Mouse (Mus musculus): ENCODE results near the gene Tsc2. TPM values are rescaled to one million over a fixed set of nuclear protein-coding genes. Genes with fewer than 3 reads are reported as not detected.

Tsc2 gene
- polyA plus RNA-seq (2012; rRNA removed; ENCODE audit: low replicate concordance) = 180 and 186 TPM in 2 replicates

GRCm38 (mm10) chr17:24632167-24632812, at the start of gene Tsc2, which contains the start of gene Nthl1:
Gene Tsc2, minus strand, starts transcription at chr17:24632630.
Gene Nthl1, plus strand, starts transcription at chr17:24632680.

DNA sequence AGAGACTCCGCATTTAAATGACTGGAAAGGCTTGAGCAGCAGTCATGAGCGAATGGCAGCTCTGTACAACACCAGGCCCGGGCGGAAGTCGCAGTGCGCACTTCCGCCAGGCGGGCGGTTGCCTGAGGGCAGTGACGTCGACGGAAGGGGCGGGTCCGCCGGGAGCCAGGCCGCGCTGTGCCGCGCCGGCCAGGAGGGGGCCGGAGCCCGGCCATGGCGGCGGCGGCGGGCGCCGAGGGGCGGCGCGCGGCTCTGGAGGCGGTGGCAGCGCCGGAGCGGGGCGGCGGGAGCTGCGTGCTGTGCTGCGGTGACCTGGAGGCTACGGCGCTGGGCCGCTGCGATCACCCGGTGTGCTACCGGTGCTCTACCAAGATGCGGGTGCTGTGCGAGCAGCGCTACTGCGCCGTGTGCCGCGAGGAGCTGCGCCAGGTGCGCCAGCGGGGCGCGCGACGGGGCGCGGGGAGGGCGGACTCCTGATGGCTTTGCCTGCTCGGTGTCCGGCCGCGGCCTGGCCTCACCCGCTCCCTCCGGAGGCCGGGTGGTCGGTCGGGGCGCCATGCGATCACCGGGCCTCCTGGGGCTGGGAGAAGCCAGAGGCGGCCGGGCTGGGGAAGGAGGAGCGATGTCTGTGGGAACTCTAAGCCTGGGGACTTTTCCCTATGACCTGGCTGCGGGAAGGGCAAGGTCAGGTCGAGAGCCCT, 37.3 kb upstream of the Tsc2 start, which contains the start of gene Zfp598:
Gene Zfp598 (plus strand): TSS at position 143 of the 701 bp plus-strand sequence.

DNA sequence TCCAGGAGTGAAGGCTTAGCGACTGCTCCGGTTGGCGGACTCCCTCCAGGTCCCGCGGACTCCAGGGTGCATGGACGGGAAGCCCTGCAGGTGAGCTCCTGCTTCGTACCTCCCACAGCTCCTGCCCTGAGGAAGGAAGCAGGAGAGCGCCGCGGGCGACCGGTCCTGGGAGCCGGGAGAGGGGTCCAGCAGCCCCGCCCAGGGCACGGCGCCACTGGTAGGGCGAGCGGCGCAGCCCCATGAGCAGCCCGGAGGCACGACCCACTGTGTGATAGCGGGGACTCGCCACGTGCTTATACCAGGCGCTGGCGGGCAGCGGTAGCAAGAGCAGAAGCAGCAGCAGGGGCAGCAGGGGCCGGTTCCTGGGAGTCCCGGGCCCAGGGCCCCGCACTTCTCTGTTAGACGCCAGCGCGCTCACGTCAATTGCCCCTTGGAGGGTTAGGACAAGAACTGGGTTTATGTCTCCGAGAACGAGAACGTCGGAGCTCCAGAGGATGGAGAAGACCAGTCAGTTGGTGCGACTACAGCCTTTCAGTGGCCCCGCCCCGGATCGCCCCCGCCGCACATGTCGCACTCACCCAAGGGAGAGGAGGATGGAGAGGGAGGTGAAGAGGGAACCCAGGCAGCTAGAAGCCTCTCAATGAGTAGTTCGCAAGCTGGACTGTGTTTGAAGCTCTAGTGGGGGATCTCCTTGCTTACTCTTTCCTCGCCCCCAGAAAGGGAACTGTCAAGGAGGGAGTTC, 25.8 kb upstream of the Tsc2 start, which contains the start of gene Npw:
Gene Npw (minus strand): TSS at position 441 of the 742 bp plus-strand sequence.

DNA sequence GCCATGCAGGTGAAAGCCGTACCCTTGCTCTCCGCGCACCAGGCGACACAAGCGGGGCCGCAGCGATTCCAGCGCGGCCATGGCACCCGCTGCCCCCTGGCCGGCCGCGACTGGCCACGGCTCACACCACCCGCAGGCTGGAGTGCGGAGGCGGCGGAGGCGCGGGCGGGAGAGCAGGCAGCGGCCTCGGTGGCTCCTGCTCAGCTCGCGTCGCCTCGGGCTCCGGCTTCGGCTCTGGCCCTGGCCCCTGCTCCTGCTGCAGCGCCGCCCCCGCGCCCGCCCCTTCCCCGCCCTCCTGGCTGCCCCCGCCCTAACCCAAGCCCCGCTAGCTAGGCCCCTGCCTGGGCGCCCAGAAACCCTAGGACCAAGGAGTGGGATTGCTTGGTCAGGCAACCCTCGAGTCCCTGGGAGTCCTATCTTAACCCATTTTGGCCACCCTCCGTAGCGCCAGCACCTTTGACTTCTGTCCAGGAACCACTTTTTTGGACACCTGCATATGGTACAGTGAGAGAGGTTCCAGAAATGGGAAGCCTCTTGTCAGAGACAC, 17.7 kb upstream of the Tsc2 start, which contains the start of gene Slc9a3r2:
Gene Slc9a3r2 (minus strand): TSS at position 258 of the 547 bp plus-strand sequence.

GRCm38 (mm10) chr17:24549618-24550415, 82.6 kb downstream of the Tsc2 start, which contains the start of gene Pkd1:
Gene Pkd1, plus strand, starts transcription at chr17:24549834.

Other genes starting within 250 kb of the Tsc2 start
- 66.9 and 162 TPM in 2 replicates for gene Rnps1, start 218.1 kb downstream of the Tsc2 start, polyA plus RNA-seq (2012; rRNA removed; ENCODE audit: low replicate concordance)
- gene Eci1, start 206.0 kb downstream of the Tsc2 start, polyA plus RNA-seq (2012; rRNA removed; ENCODE audit: low replicate concordance) = 161 and 217 TPM in 2 replicates
- gene Dnase1l2, start 189.5 kb downstream of the Tsc2 start, polyA plus RNA-seq (2012; rRNA removed; ENCODE audit: low replicate concordance) = 6.2 and 11.7 TPM in 2 replicates
- 74.7 and 92.1 TPM in 2 replicates for gene E4f1, start 162.3 kb downstream of the Tsc2 start, polyA plus RNA-seq (2012; rRNA removed; ENCODE audit: low replicate concordance)
- gene Pgp, start 162.2 kb downstream of the Tsc2 start, polyA plus RNA-seq (2012; rRNA removed; ENCODE audit: low replicate concordance) = 39.2 and 51.2 TPM in 2 replicates
- 0.13 and 0.39 TPM in 2 replicates for gene Bricd5, start 158.7 kb downstream of the Tsc2 start, polyA plus RNA-seq (2012; rRNA removed; ENCODE audit: low replicate concordance)
- gene Mlst8, start 153.6 kb downstream of the Tsc2 start, polyA plus RNA-seq (2012; rRNA removed; ENCODE audit: low replicate concordance) = 38.1 and 67.3 TPM in 2 replicates
- gene Caskin1, start 144.0 kb downstream of the Tsc2 start, polyA plus RNA-seq (2012; rRNA removed; ENCODE audit: low replicate concordance) = 0.37 and 3.5 TPM in 2 replicates
- 182 and 282 TPM in 2 replicates for gene Traf7, start 104.7 kb downstream of the Tsc2 start, polyA plus RNA-seq (2012; rRNA removed; ENCODE audit: low replicate concordance)
- 0.34 and 0.81 TPM in 2 replicates for gene Rab26, start 98.4 kb downstream of the Tsc2 start, polyA plus RNA-seq (2012; rRNA removed; ENCODE audit: low replicate concordance)
- 82.6 and 139 TPM in 2 replicates for gene Pkd1, start 82.8 kb downstream of the Tsc2 start, polyA plus RNA-seq (2012; rRNA removed; ENCODE audit: low replicate concordance)
- gene Nthl1, start 50 bp upstream of the Tsc2 start, polyA plus RNA-seq (2012; rRNA removed; ENCODE audit: low replicate concordance) = 21.7 and 22.7 TPM in 2 replicates
- gene Slc9a3r2, start 17.7 kb upstream of the Tsc2 start, polyA plus RNA-seq (2012; rRNA removed; ENCODE audit: low replicate concordance) = 159 and 182 TPM in 2 replicates
- gene Npw, start 25.8 kb upstream of the Tsc2 start, polyA plus RNA-seq (2012; rRNA removed; ENCODE audit: low replicate concordance) = 0.75 and 0.93 TPM in 2 replicates
- 59.9 and 96.8 TPM in 2 replicates for gene Zfp598, start 37.1 kb upstream of the Tsc2 start, polyA plus RNA-seq (2012; rRNA removed; ENCODE audit: low replicate concordance)
- gene Syngr3, start 57.3 kb upstream of the Tsc2 start, polyA plus RNA-seq (2012; rRNA removed; ENCODE audit: low replicate concordance) = 0.24 and 0.55 TPM in 2 replicates
- gene Gfer, start 63.5 kb upstream of the Tsc2 start, polyA plus RNA-seq (2012; rRNA removed; ENCODE audit: low replicate concordance) = 32.2 and 33.0 TPM in 2 replicates
- 7.8 and 11.2 TPM in 2 replicates for gene Noxo1, start 63.6 kb upstream of the Tsc2 start, polyA plus RNA-seq (2012; rRNA removed; ENCODE audit: low replicate concordance)
- gene Tbl3, start 75.0 kb upstream of the Tsc2 start, polyA plus RNA-seq (2012; rRNA removed; ENCODE audit: low replicate concordance) = 62.3 and 93.0 TPM in 2 replicates
- gene Rnf151, start 85.4 kb upstream of the Tsc2 start, polyA plus RNA-seq (2012; rRNA removed; ENCODE audit: low replicate concordance) = 0.13 and 0.19 TPM in 2 replicates
- gene Rps2, start 85.5 kb upstream of the Tsc2 start, polyA plus RNA-seq (2012; rRNA removed; ENCODE audit: low replicate concordance) = 1,499 and 4,382 TPM in 2 replicates
- 368 and 449 TPM in 2 replicates for gene Ndufb10, start 91.8 kb upstream of the Tsc2 start, polyA plus RNA-seq (2012; rRNA removed; ENCODE audit: low replicate concordance)
- gene Rpl3l, start 95.2 kb upstream of the Tsc2 start, polyA plus RNA-seq (2012; rRNA removed; ENCODE audit: low replicate concordance) = 0.15 and 0.24 TPM in 2 replicates
- gene Msrb1, start 104.0 kb upstream of the Tsc2 start, polyA plus RNA-seq (2012; rRNA removed; ENCODE audit: low replicate concordance) = 104 and 170 TPM in 2 replicates
- 0.80 and 5.6 TPM in 2 replicates for gene Hs3st6, start 120.4 kb upstream of the Tsc2 start, polyA plus RNA-seq (2012; rRNA removed; ENCODE audit: low replicate concordance)
- gene Meiob, start 171.7 kb upstream of the Tsc2 start, polyA plus RNA-seq (2012; rRNA removed; ENCODE audit: low replicate concordance) = 0.10 TPM in 1 of 2 replicates, not detected in the other
- gene Hagh, start 207.5 kb upstream of the Tsc2 start, polyA plus RNA-seq (2012; rRNA removed; ENCODE audit: low replicate concordance) = 97.3 and 196 TPM in 2 replicates
- gene Fahd1, start 217.7 kb upstream of the Tsc2 start, polyA plus RNA-seq (2012; rRNA removed; ENCODE audit: low replicate concordance) = 10.9 and 14.8 TPM in 2 replicates
- gene Igfals, start 233.4 kb upstream of the Tsc2 start, polyA plus RNA-seq (2012; rRNA removed; ENCODE audit: low replicate concordance) = 50.0 and 143 TPM in 2 replicates

Data from subcutaneous adipose tissue, adult 2 months (tissue).